Mouse (Mus musculus) thymus, postnatal 25 days (tissue): ENCODE results near the gene Tstd3.
"Not testable (repeated sequence)": the region's sequence is repeated elsewhere in the genome, so short reads cannot be mapped to it uniquely, and the experiment has no call there.

ENCODE experiments used
- DNase-seq: peaks from one replicate; pipeline ENCODE4 v3.0.0; 2022

Gene Tstd3

GRCm38 (mm10) chr4:21744142-21744541 is 22.9 kb downstream of the Tstd3 start:
- not testable (repeated sequence) for DNase-seq

GRCm38 (mm10) chr4:21739169-21739568 is 27.8 kb downstream of the Tstd3 start:
- DNase-seq, result no peak

GRCm38 (mm10) chr4:21727615-21728165 is 39.3 kb downstream of the Tstd3 start, which contains the start of gene Ccnc:
TSS of gene Ccnc (plus strand) at chr4:21727701.
- peak; percentile 93 for DNase-seq

DNA sequence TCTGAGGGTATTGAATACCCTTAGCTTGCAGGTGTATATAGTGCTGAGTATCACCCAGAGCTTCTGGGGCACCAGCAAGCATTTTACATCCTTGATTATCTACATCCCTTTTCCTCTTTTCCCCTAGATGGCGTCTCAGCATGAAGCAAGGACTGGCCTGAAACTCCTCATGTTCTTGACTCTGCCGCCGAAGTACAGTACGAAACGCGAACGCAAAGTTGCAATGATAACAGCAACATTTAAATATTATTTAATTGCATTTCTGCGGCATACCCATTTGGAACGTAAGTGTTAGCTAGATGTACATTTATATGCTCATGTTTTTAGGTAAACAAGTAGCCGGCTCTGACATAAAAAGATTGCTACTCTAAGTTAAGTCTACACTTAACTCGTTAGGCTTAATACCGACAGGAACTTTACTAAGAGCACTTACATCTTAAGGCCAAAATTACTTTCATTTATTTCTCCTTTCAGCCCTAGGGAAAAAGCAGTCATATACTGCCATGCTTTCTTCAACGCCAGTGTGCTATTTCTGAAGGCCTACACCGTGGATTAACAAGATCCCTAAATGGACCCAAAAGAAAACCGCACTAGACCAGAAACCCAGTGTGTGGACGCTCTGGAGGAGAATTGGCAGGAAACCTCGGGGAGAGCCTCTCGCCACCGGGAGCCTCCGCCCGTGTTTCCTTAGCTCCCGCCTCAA is 39.9 kb downstream of the Tstd3 start:
- DNase-seq, result peak; percentile 30

DNA sequence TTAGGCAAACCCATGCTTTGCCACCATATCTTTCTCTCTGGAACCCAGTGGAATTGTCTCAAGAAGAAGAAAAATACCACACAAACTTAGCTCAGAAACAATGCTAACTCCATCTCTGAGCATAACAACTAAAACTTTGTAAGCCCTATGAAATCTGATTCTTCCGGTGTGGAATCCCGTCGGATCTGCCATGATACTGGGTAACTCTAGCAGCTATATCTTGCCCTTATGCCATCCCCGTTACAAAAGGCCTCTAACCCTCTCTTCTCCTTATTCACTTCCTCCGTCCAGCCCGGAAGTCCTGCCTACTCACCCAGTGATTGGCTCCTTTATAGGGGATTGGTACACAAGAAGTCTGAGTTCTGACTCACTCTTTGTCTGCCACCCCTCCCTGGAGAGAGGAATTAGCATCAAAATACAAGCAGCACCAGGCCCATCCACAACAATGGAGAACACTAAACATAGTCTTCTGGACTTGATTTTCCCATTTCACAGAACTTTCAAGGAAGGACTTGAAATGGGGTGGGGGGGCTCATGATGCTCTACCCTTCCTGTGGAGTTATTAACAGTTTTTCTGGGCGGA is 44.2 kb downstream of the Tstd3 start:
- no peak for DNase-seq

DNA sequence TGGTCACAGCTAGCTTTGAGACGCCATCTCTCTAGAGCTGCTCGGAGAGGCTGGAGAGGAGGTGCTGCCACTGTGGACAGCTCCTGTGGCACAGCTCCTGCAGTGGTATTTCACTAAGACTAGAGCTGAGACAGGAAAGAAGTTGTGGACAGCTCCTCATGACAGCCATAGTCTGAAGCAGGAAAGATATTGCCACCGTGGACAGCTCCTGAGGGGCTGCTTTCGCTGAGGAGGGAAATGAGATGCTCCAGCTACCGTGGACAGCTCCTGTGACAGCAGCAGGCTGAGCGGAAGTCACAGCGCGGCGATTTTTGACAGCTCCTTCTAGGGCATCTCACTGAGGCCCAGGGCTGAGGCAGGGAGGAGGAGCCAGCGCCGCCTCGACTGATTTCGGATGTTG is 54.9 kb downstream of the Tstd3 start:
- peak; percentile 62 for DNase-seq
